Mouse (Mus musculus): ENCODE results near the gene Olfr803. TPM values are rescaled to one million over a fixed set of nuclear protein-coding genes. Genes with fewer than 3 reads are reported as not detected.

Gene Olfr803
- 0.35 TPM in 1 of 2 replicates, not detected in the other for total RNA-seq (2017)

GRCm38 (mm10) chr10:129694186-129694585 lies at the start of gene Olfr803:
TSS of gene Olfr803 (minus strand) at chr10:129694286.
- ATAC-seq (ENCODE audit: extremely low read depth, insufficient number of reproducible peaks, low FRiP score, poor library complexity, severe bottlenecking), result no peak

- no peak for ATAC-seq (ENCODE audit: extremely low read depth, insufficient number of reproducible peaks, low FRiP score, poor library complexity, severe bottlenecking)
Observed at GRCm38 (mm10) chr10:129741821-129742220, 47.7 kb upstream of the Olfr803 start, which contains the start of gene Olfr806. TSS of gene Olfr806 (minus strand) at chr10:129741921.

GRCm38 (mm10) chr10:129729275-129729674 lies 35.2 kb upstream of the Olfr803 start, which contains the start of gene Olfr805:
TSS of gene Olfr805 (minus strand) at chr10:129729375.
- no peak for ATAC-seq (ENCODE audit: extremely low read depth, insufficient number of reproducible peaks, low FRiP score, poor library complexity, severe bottlenecking)

- ATAC-seq (ENCODE audit: extremely low read depth, insufficient number of reproducible peaks, low FRiP score, poor library complexity, severe bottlenecking), result no peak
Observed at GRCm38 (mm10) chr10:129702910-129703309, 8.8 kb upstream of the Olfr803 start, which contains the start of gene Olfr804. TSS of gene Olfr804 (plus strand) at chr10:129703210.

- no peak for ATAC-seq (ENCODE audit: extremely low read depth, insufficient number of reproducible peaks, low FRiP score, poor library complexity, severe bottlenecking)
Observed at GRCm38 (mm10) chr10:129688069-129688468, 6.0 kb downstream of the Olfr803 start, which contains the start of gene Olfr802. TSS of gene Olfr802 (minus strand) at chr10:129688169.

GRCm38 (mm10) chr10:129673765-129674164 lies 20.3 kb downstream of the Olfr803 start, which contains the start of gene Olfr801:
TSS of gene Olfr801 (minus strand) at chr10:129673865.
- no peak for ATAC-seq (ENCODE audit: extremely low read depth, insufficient number of reproducible peaks, low FRiP score, poor library complexity, severe bottlenecking)

GRCm38 (mm10) chr10:129657394-129657793 lies 36.7 kb downstream of the Olfr803 start, which contains the start of gene Olfr800:
TSS of gene Olfr800 (plus strand) at chr10:129657694.
- ATAC-seq (ENCODE audit: extremely low read depth, insufficient number of reproducible peaks, low FRiP score, poor library complexity, severe bottlenecking), result no peak

- ATAC-seq (ENCODE audit: extremely low read depth, insufficient number of reproducible peaks, low FRiP score, poor library complexity, severe bottlenecking), result no peak
Observed at GRCm38 (mm10) chr10:129651763-129652162, 42.3 kb downstream of the Olfr803 start.

Other genes with a start within 250 kb of the Olfr803 start
- gene Olfr787, start 232.4 kb downstream of the Olfr803 start, total RNA-seq (2017), result not detected in 2 replicates
- gene Olfr788, start 223.3 kb downstream of the Olfr803 start, total RNA-seq (2017), result not detected in 2 replicates
- not detected in 2 replicates for gene Olfr789, start 209.5 kb downstream of the Olfr803 start, total RNA-seq (2017)
- not detected in 2 replicates for gene Olfr790, start 195.8 kb downstream of the Olfr803 start, total RNA-seq (2017)
- gene Olfr791, start 172.5 kb downstream of the Olfr803 start, total RNA-seq (2017), result not detected in 2 replicates
- not detected in 2 replicates for gene Olfr792, start 155.1 kb downstream of the Olfr803 start, total RNA-seq (2017)
- gene Olfr794, start 126.6 kb downstream of the Olfr803 start, total RNA-seq (2017), result 0.25 TPM in 1 of 2 replicates, not detected in the other
- gene Olfr796, start 81.7 kb downstream of the Olfr803 start, total RNA-seq (2017), result not detected in 2 replicates
- gene Olfr798, start 66.4 kb downstream of the Olfr803 start, total RNA-seq (2017), result not detected in 2 replicates
- gene Olfr799, start 56.8 kb downstream of the Olfr803 start, total RNA-seq (2017), result 0.81 TPM in 1 of 2 replicates, not detected in the other
- not detected in 2 replicates for gene Olfr800, start 36.6 kb downstream of the Olfr803 start, total RNA-seq (2017)
- gene Olfr801, start 20.4 kb downstream of the Olfr803 start, total RNA-seq (2017), result 0.12 TPM in 1 of 2 replicates, not detected in the other
- gene Olfr802, start 6.1 kb downstream of the Olfr803 start, total RNA-seq (2017), result not detected in 2 replicates
- 0.12 TPM in 1 of 2 replicates, not detected in the other for gene Olfr804, start 8.9 kb upstream of the Olfr803 start, total RNA-seq (2017)
- gene Olfr805, start 35.1 kb upstream of the Olfr803 start, total RNA-seq (2017), result not detected in 2 replicates
- gene Olfr806, start 47.6 kb upstream of the Olfr803 start, total RNA-seq (2017), result 0.23 TPM in 1 of 2 replicates, not detected in the other
- gene Olfr807, start 63.5 kb upstream of the Olfr803 start, total RNA-seq (2017), result not detected in 2 replicates
- not detected in 2 replicates for gene Olfr808, start 71.2 kb upstream of the Olfr803 start, total RNA-seq (2017)
- gene Olfr809, start 80.4 kb upstream of the Olfr803 start, total RNA-seq (2017), result 0.35 TPM in 1 of 2 replicates, not detected in the other
- gene Olfr810, start 100.6 kb upstream of the Olfr803 start, total RNA-seq (2017), result not detected in 2 replicates
- not detected in 2 replicates for gene Olfr811, start 110.1 kb upstream of the Olfr803 start, total RNA-seq (2017)
- gene Olfr812, start 151.8 kb upstream of the Olfr803 start, total RNA-seq (2017), result not detected in 2 replicates
- gene Olfr813, start 161.1 kb upstream of the Olfr803 start, total RNA-seq (2017), result not detected in 2 replicates
- 0.61 TPM in 1 of 2 replicates, not detected in the other for gene Olfr814, start 185.6 kb upstream of the Olfr803 start, total RNA-seq (2017)
- 1.2 TPM in 1 of 2 replicates, not detected in the other for gene Olfr815, start 211.6 kb upstream of the Olfr803 start, total RNA-seq (2017)
- gene Olfr816, start 221.3 kb upstream of the Olfr803 start, total RNA-seq (2017), result 0.12 TPM in 1 of 2 replicates, not detected in the other

Measured in neutrophil, adult 5-6 weeks (primary cell).